Mouse (Mus musculus) spleen, postnatal 36 days (tissue): Measurements from ENCODE around the gene Dock7.
A peak's percentile ranks its signal among the peaks of the same experiment; 100 is the strongest.
"Not testable (repeated sequence)": the region's sequence is repeated elsewhere in the genome, so short reads cannot be mapped to it uniquely, and the experiment has no call there.

Source experiments
- DNase-seq, 2 experiments: peaks; one replicate each; pipeline ENCODE4 v3.0.0; 2022; ENCODE audit warnings: low spot score in 2 of 2, mixed read lengths in 1 of 2

Gene Dock7

GRCm38 (mm10) chr4:99006319-99006718 lies 114.4 kb downstream of the Dock7 start:
- DNase-seq, result no peak

- no peak for DNase-seq
These were observed 115.1 kb downstream of the Dock7 start for GRCm38 (mm10) chr4:99005574-99005973.

DNA sequence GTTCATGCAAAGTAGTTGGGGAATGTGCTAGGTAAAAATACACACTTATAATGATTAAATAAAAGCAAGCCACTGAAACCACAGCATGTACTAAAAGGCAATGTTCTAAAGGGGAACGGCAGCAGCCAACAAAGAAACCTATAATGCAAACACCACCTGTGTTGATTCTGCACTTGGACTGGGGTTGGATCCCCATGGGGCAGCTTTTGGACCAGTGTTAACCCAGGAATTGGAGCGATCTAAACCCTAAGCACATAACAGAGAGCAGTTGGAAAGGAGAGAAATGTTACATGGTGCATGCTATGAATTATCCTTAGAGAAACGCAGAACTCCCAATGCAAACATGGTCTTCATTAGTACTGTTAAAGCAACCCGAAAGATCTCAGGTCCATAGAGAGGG lies 127.2 kb downstream of the Dock7 start:
- no peak for DNase-seq

DNA sequence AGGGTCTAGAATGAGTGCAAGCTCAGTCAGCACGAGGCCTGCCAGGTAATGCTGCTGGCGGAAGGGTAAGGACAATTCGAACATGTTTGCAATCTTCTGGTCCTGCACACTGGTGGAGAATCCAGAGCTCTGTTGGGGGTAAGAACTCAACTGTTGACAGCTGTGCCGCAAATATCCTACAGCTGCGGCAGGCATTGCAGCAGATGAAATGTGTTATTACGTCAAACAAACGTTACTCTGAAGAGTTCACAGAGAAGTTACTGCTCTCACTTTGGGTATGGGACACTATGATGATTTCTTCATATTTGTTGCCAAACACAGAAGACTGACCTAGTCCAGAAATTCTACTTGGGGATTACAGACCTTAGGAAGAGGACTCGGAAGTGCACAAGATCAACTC lies 136.0 kb downstream of the Dock7 start:
- DNase-seq, result no peak

DNA sequence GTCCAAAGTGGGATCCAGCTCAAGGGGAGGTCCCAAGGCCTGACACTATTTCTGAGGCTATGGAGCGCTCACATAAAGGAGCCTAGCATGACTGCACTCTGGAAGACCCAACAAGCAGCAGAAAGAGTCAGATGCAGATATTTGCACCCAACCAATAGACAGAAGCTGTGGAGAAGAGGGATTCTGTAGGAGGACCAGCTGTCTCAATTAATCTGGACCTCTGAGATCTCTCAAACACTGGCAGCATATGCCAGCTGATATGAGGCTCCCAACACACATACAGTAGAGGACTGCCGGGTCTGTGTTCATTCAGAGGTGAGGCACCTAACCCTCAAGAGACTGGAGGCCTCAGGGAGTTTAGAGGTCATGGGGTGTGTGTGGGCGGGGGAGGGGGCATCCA lies 140.7 kb downstream of the Dock7 start:
- not testable (repeated sequence) for DNase-seq

DNA sequence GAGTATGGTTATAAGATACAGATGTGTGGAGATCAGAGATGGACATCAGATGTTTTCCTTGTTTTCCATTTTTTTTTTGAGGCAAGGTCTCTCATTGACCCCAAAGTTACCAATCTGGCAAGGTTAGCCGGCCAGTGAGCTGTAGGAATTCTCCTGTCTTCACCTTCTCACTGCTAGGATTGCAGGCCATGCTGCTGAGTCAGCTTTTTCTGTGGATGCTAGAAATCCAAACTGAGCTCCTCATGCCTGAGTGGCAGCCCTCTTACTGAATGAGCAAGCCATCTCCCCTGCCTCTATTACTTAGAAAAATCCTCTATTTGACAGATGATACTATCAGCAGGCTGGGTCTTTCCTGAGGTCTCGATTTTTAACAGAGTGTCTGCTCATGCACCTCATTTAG lies 142.0 kb downstream of the Dock7 start:
- no peak for DNase-seq

DNA sequence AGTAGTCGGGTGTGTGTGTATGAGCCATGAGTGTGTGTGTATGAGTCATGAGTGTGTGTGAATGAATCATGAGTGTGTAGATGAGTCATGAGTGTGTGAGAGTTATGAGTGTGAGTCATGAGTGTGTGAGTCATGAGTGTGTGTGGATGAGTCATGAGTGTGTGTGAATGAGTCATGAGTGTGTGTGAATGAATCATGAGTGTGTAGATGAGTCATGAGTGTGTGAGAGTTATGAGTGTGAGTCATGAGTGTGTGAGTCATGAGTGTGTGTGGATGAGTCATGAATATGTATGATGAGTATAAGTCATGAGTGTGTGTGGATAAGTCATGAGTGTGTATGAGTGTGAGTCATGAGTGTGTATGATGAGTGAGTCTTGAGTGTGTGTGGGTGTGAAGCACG lies 142.4 kb downstream of the Dock7 start:
- DNase-seq, result not testable (repeated sequence)

DNA sequence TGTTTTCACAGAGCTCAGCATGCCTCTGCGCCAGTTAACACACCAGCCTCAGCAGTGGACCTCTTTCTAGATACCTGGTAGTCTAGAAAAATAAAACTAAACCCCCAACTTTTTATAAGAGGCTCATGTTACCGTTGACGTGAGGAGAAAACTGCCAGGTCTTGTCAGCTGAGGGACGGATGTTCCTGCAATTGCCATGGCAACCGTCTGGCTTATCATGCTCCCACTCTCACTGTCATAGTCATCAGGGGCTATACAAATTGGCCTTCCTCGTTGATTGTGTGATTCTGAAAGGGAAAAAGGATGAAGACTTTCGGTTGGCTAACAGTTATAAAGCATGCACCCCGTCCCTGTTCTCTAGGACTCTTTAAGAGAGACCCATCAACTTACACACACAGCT lies 145.0 kb downstream of the Dock7 start:
- DNase-seq, result no peak

DNA sequence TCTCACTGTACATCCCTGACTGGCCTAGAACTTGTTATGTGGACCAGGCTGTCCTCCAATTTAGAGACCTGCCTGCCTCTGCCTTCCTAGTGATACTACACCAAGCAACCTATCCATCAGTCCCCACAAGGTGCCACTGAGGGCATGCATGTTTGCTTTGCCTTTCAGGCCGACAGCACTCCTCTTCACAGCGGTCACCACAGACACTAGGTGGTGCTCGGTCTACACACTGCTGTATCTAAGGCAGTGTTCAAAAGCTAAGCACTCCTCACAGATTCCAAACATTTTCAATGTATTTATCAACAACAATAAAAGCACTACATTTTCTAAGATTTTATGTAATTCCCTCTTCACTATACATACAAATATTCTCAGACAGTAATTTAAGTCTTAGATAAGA lies 150.8 kb downstream of the Dock7 start:
- no peak for DNase-seq

DNA sequence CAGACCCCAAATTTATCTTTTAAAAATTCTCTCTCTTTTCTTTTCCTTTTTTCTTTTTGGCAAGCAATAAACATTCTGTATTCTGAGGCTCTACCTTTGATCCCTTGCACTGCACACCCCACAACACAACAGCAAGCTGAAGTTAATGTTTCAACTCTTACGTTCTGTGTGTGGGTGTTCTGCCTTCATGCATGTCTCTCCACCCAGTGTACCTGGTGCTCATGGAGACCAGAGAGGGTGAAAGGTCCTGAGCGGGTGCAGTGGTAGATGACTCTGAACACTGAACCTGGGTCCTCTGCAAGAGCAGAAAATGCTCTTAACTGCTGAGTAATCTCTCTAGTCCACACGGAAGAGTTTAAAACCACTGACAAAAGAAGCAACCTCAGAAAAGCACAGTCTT lies 160.5 kb downstream of the Dock7 start:
- DNase-seq, result no peak

DNA sequence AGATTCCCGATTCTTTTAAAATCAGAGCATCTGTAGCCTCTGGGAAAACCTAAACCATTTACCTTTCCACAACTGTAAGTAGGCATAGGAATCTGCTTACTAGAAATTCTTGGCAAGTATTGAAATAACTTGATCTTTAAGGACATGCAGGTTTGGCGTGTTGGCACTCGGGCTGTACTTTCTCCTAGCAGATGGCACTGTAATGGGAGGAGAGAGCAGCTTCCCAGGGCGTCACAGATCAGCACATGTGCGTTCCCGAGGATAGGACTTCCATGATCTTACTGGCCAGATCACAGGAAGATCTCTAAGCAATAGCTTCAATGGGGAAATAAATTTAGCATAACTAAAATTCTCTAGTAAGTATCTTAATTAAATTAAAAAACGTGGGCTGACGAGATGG lies 164.7 kb downstream of the Dock7 start:
- no peak for DNase-seq

GRCm38 (mm10) chr4:98950563-98950962 lies 170.2 kb downstream of the Dock7 start:
- no peak for DNase-seq

DNA sequence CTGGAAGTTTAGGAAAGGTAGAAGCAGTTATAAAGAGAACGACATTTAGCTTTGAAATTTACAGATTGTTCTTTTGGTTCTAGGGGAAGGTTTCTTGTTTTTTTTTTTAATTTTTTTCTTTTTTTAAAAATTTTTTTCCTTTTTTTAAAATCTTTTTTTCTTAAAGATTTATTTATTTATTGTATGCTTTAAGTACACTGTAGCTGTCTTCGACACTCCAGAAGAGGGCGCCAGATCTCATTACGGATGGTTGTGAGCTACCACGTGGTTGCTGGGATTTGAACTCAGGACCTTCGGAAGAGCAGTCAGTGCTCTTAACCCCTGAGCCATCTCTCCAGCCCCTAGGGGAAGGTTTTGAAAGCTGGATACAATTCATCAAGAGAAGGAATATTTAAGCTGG lies 182.5 kb downstream of the Dock7 start:
- not testable (repeated sequence) for DNase-seq

DNA sequence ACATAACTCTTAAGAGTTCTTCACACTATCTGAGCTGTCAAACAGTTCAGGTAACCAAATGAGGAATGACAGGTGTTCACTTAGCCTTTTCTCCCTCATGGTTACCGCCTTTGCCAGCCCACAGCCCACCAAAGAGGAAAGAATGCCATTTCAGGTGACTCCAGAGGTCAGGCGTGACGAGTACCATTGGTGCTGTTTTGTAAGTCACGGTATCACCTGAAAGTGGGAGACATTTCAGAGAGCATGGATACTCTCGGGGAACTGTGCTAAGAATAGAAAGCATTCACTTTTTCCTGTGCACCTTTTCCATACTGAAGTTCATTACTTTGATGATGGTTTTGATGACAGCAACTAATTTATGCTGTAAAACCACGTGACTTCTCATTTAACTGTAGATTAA lies 184.7 kb downstream of the Dock7 start:
- DNase-seq, result no peak

GRCm38 (mm10) chr4:98925250-98925781 lies 195.4 kb downstream of the Dock7 start:
- DNase-seq, result no peak

- no peak for DNase-seq
These were observed 195.9 kb downstream of the Dock7 start for GRCm38 (mm10) chr4:98924906-98925178.

DNA sequence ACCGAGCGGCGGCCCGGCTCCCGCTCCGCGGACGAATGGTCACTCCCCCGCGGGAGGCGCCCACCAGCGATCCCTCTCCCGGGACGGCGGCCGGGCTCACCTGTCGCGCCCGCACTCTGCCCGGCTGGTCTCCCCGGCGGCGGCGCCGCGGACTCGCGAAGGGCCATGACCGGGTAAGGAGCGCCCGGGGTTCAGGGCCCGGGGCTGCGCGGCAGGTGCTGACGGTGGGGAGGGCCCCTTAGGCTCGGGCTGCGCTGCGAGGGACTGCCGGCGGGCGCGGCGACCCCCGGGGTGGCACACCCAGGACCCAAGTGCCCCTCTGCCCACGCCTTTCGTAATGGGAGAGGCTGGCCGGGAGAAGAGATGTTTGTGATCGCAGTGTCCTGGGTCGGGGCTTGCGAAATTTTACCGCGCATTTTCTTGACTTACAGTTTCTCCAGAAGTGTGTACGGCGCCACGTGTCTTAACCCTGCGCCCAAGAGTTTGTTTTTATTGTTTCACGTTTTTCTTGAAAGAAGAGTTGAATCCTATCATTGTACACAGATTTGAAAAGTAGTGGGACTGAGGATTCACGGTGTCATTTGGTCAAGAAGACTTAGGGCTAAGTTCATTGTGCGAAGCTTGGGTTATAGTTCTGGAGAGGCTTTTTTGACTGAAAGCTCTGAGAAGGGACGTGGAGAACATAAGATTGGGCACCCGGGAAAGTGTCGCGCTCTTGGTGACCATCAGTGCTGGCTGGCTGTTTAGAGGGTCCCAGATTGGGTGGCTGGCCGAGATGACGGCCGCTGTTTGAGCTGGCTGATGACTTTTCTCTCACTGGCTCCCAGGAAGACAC lies 196.4 kb downstream of the Dock7 start:
- DNase-seq, result peak; percentile 22 to 26

DNA sequence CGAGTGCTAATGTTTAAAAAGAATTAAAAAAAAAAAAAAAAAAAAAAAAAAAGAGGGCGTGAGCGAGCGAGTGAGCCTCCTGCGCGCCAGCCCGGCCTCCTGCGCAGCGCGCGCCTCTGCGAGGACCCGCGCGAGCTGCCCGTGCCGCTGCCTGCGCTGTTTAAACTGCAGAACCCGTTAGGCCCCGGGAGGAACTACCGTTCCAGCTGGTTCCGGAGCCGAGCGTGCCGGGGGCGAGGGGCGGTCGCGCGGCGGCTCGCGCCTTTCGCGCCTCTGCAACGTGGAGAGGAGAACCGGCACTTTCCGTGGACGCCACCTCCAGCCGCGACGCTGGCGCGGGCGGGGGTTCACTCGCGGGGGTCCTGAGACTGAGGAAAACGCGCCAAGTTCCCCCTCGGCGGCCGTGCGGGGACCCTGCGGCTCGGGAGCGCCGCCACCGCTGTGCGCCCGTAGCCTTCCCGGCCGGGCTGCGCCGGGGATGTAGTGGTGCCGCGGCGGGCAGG lies 197.1 kb downstream of the Dock7 start, which contains the start of gene Usp1:
Gene Usp1 (plus strand): TSS at position 243 of the 503 bp plus-strand sequence.
- no peak for DNase-seq

- peak; percentile 98 to 99 for DNase-seq
These were observed 197.8 kb downstream of the Dock7 start for GRCm38 (mm10) chr4:98922643-98923567.

- DNase-seq, result peak in 1 of 2 experiments; percentile 14
These were observed 198.6 kb downstream of the Dock7 start for GRCm38 (mm10) chr4:98922061-98922642.

DNA sequence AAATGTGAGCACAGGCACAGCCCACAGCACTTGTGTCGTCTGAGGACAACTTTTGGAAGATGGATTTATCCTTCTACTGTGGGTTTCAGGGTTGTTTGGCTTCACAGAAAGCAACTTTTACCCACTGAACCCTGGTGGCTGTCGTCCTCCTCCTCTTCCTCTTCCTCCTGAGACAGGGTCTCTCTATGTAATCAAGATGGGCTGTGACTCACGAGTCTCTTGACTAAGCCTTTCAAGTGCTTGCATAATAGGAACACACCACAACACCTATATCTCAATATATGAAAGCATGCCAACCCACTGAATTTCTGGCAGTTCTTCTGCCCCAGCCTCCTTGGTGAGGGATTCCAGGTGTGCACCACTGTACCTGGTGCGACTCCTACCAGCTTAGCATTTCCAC lies 199.8 kb downstream of the Dock7 start:
- no peak for DNase-seq

DNA sequence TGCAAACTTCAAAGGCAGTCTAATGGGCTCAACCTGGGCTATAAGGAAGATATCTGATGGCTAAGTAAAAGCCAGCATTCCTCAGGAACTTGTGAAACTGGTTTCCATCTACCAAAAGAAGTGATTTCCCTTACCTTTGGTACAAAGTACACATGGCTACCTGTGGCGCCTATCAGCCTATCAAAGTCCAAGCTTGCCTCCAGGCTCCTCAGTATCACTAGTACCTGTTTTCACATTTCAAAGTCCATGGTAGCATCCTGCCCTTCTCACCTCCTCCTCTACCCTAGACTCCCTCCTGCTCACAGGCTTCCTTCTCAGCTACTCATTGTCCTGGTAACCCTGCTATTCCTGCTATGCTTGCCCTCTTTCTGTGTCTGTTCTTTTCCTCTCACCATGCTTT lies 202.5 kb downstream of the Dock7 start:
- DNase-seq, result no peak
